Mouse (Mus musculus) liver, embryonic 12.5 days (tissue): ENCODE data around the gene Olfr1440. TPM values are rescaled to one million over a fixed set of nuclear protein-coding genes. Genes with fewer than 3 reads are reported as not detected.

Source experiments
- ATAC-seq: fragments of 200-750 bp; cut with Nextera tagmentation; 2 replicates; pipeline ENCODE4 v1.8.0; 2017; ENCODE audit warnings: moderate number of reproducible peaks, mild to moderate bottlenecking, moderate library complexity
- H3K27ac ChIP-seq: fragments of 300-500 bp; sonication (generic); 2 replicates; pipeline ENCODE4 v1.5.1; 2016; ENCODE audit warnings: mild to moderate bottlenecking
- H3K27me3 ChIP-seq: fragments of 300-500 bp; sonication (generic); replicated peaks from 2 replicates; pipeline ENCODE4 v1.6.1; 2016; ENCODE audit warnings: mild to moderate bottlenecking, moderate library complexity
- H3K36me3 ChIP-seq: fragments of 300-500 bp; sonication (generic); 2 replicates; pipeline ENCODE4 v1.6.1; 2016; ENCODE audit warnings: mild to moderate bottlenecking, moderate library complexity
- H3K4me1 ChIP-seq: fragments of 300-500 bp; sonication (generic); 2 replicates; pipeline ENCODE4 v1.6.1; 2016
- H3K4me2 ChIP-seq: fragments of 300-500 bp; sonication (generic); 2 replicates; pipeline ENCODE4 v1.6.1; 2016; ENCODE audit warnings: mild to moderate bottlenecking, moderate library complexity
- H3K4me3 ChIP-seq: fragments of 300-500 bp; sonication (generic); 2 replicates; pipeline ENCODE4 v1.5.1; 2016; ENCODE audit warnings: mild to moderate bottlenecking, moderate library complexity
- H3K9ac ChIP-seq: fragments of 300-500 bp; sonication (generic); 2 replicates; pipeline ENCODE4 v1.6.1; 2016; ENCODE audit warnings: mild to moderate bottlenecking, moderate library complexity
- H3K9me3 ChIP-seq: fragments of 300-500 bp; sonication (generic); replicated peaks from 2 replicates; pipeline ENCODE4 v1.6.1; 2016; ENCODE audit warnings: mild to moderate bottlenecking, moderate library complexity
- WGBS: fragments of 180-500 bp; shearing (Covaris S2); methylation state at CpG from one replicate; pipeline ENCODE4 v1.1.7; 2016; ENCODE audit not compliant: insufficient replicate concordance; 5-methylcytosine and 5-hydroxymethylcytosine counted together
- polyA plus RNA-seq: library from polyadenylated mRNA; unstranded; fragments of >200 nt; fragmentation: Nextera tagmentation; extraction: Ambion mirVana; gene quantifications from 2 replicates; pipeline ENCODE4 v1.2.1, GENCODE M21; 2016

The Olfr1440 gene
- not detected in 2 replicates for polyA plus RNA-seq

GRCm38 (mm10) chr19:12386979-12387378, at the start of gene Olfr1440:
Gene Olfr1440, plus strand, starts transcription at chr19:12387279.
- Histone ChIP-seq H3K27ac (no peak within 1 kb of the TSS), H3K4me2 (no peak within 1 kb of the TSS), H3K9me3 (no peaks in the 10 kb centered on the region), H3K27me3 (no peaks in the 10 kb centered on the region), H3K4me3 (no peak within 1 kb of the TSS), H3K4me1 (no peaks in the 10 kb centered on the region), H3K9ac (no peak within 1 kb of the TSS), H3K36me3 (no peaks in the 10 kb centered on the region)
- 69% methylated on average over 2 of the region's 2 CpGs for WGBS
- ATAC-seq, result no peak

GRCm38 (mm10) chr19:12373004-12373403, 14.1 kb upstream of the Olfr1440 start:
- H3K4me3 ChIP-seq, result no peak overlapping the region
- no peaks in the 10 kb centered on the region for H3K27me3 ChIP-seq
- no peaks in the 10 kb centered on the region for H3K4me1 ChIP-seq
- no peaks in the 10 kb centered on the region for H3K36me3 ChIP-seq
- no peak for ATAC-seq
- no peak overlapping the region for H3K9ac ChIP-seq
- 56% methylated on average over 3 of the region's 3 CpGs for WGBS
- no peaks in the 10 kb centered on the region for H3K9me3 ChIP-seq
- no peak overlapping the region for H3K4me2 ChIP-seq
- H3K27ac ChIP-seq, result no peak overlapping the region

- no peak for ATAC-seq
- Histone ChIP-seq H3K9ac (no peak overlapping the region), H3K4me3 (no peak overlapping the region), H3K9me3 (no peaks in the 10 kb centered on the region), H3K27me3 (no peaks in the 10 kb centered on the region), H3K4me2 (no peak overlapping the region), H3K4me1 (no peaks in the 10 kb centered on the region), H3K27ac (no peak overlapping the region), H3K36me3 (no peaks in the 10 kb centered on the region)
- 46% methylated on average over 2 of the region's 2 CpGs for WGBS
Measured at GRCm38 (mm10) chr19:12374465-12375025, 12.5 kb upstream of the Olfr1440 start.

GRCm38 (mm10) chr19:12413737-12414136, 26.7 kb downstream of the Olfr1440 start:
- H3K4me1 ChIP-seq, result no peaks in the 10 kb centered on the region
- H3K9me3 ChIP-seq, result no peaks in the 10 kb centered on the region
- H3K27ac ChIP-seq, result no peak overlapping the region
- no peaks in the 10 kb centered on the region for H3K27me3 ChIP-seq
- H3K9ac ChIP-seq, result no peak overlapping the region
- no peak overlapping the region for H3K4me3 ChIP-seq
- H3K36me3 ChIP-seq, result no peaks in the 10 kb centered on the region
- no peak overlapping the region for H3K4me2 ChIP-seq
- ATAC-seq, result no peak

GRCm38 (mm10) chr19:12417361-12417760, 30.3 kb downstream of the Olfr1440 start, which contains the start of gene Olfr1441:
Gene Olfr1441, plus strand, starts transcription at chr19:12417433.
- H3K27me3 ChIP-seq, result no peaks in the 10 kb centered on the region
- H3K4me3 ChIP-seq, result no peak within 1 kb of the TSS
- H3K4me1 ChIP-seq, result no peaks in the 10 kb centered on the region
- H3K9ac ChIP-seq, result no peak within 1 kb of the TSS
- ATAC-seq, result no peak
- no peaks in the 10 kb centered on the region for H3K36me3 ChIP-seq
- H3K4me2 ChIP-seq, result no peak within 1 kb of the TSS
- H3K9me3 ChIP-seq, result no peaks in the 10 kb centered on the region
- H3K27ac ChIP-seq, result no peak within 1 kb of the TSS

- no peak overlapping the region for H3K4me3 ChIP-seq
- no peaks in the 10 kb centered on the region for H3K36me3 ChIP-seq
- H3K4me2 ChIP-seq, result no peak overlapping the region
- no peak overlapping the region for H3K9ac ChIP-seq
- no peaks in the 10 kb centered on the region for H3K27me3 ChIP-seq
- no peak overlapping the region for H3K27ac ChIP-seq
- 52% methylated on average over 3 of the region's 3 CpGs for WGBS
- no peak for ATAC-seq
- no peaks in the 10 kb centered on the region for H3K9me3 ChIP-seq
- no peaks in the 10 kb centered on the region for H3K4me1 ChIP-seq
Measured at GRCm38 (mm10) chr19:12418312-12418711, 31.2 kb downstream of the Olfr1440 start.

GRCm38 (mm10) chr19:12420555-12420954, 33.5 kb downstream of the Olfr1440 start:
- no peaks in the 10 kb centered on the region for H3K36me3 ChIP-seq
- no peaks in the 10 kb centered on the region for H3K27me3 ChIP-seq
- H3K4me2 ChIP-seq, result no peak overlapping the region
- 60% methylated on average over 6 of the region's 6 CpGs for WGBS
- H3K4me3 ChIP-seq, result no peak overlapping the region
- no peak overlapping the region for H3K27ac ChIP-seq
- H3K9ac ChIP-seq, result no peak overlapping the region
- ATAC-seq, result no peak
- no peaks in the 10 kb centered on the region for H3K9me3 ChIP-seq
- no peaks in the 10 kb centered on the region for H3K4me1 ChIP-seq

GRCm38 (mm10) chr19:12421680-12422079, 34.6 kb downstream of the Olfr1440 start:
- WGBS, result 58% methylated on average over 1 of the region's 1 CpGs
- no peak overlapping the region for H3K27ac ChIP-seq
- H3K9me3 ChIP-seq, result no peaks in the 10 kb centered on the region
- H3K36me3 ChIP-seq, result no peaks in the 10 kb centered on the region
- no peak overlapping the region for H3K4me3 ChIP-seq
- no peaks in the 10 kb centered on the region for H3K27me3 ChIP-seq
- ATAC-seq, result no peak
- no peaks in the 10 kb centered on the region for H3K4me1 ChIP-seq
- no peak overlapping the region for H3K9ac ChIP-seq
- no peak overlapping the region for H3K4me2 ChIP-seq

GRCm38 (mm10) chr19:12427101-12427500, 40.0 kb downstream of the Olfr1440 start:
- H3K27ac ChIP-seq, result no peak overlapping the region
- H3K36me3 ChIP-seq, result no peaks in the 10 kb centered on the region
- no peak overlapping the region for H3K4me2 ChIP-seq
- ATAC-seq, result no peak
- no peak overlapping the region for H3K4me3 ChIP-seq
- H3K4me1 ChIP-seq, result no peaks in the 10 kb centered on the region
- 69% methylated on average over 5 of the region's 5 CpGs for WGBS
- H3K27me3 ChIP-seq, result no peaks in the 10 kb centered on the region
- no peaks in the 10 kb centered on the region for H3K9me3 ChIP-seq
- H3K9ac ChIP-seq, result no peak overlapping the region

GRCm38 (mm10) chr19:12427605-12428004, 40.5 kb downstream of the Olfr1440 start, which contains the start of gene Pfpl:
Gene Pfpl, plus strand, starts transcription at chr19:12427905.
- no peaks in the 10 kb centered on the region for H3K27me3 ChIP-seq
- H3K4me1 ChIP-seq, result no peaks in the 10 kb centered on the region
- H3K4me3 ChIP-seq, result no peak within 1 kb of the TSS
- no peak within 1 kb of the TSS for H3K4me2 ChIP-seq
- H3K9ac ChIP-seq, result no peak within 1 kb of the TSS
- WGBS, result 83% methylated on average over 6 of the region's 6 CpGs
- H3K27ac ChIP-seq, result no peak within 1 kb of the TSS
- no peak for ATAC-seq
- H3K36me3 ChIP-seq, result no peaks in the 10 kb centered on the region
- H3K9me3 ChIP-seq, result no peaks in the 10 kb centered on the region

GRCm38 (mm10) chr19:12433033-12433432, 46.0 kb downstream of the Olfr1440 start:
- Histone ChIP-seq H3K4me2 (no peak overlapping the region), H3K9me3 (no peaks in the 10 kb centered on the region), H3K4me1 (no peaks in the 10 kb centered on the region), H3K9ac (no peak overlapping the region), H3K27me3 (no peaks in the 10 kb centered on the region), H3K27ac (no peak overlapping the region), H3K36me3 (no peaks in the 10 kb centered on the region), H3K4me3 (no peak overlapping the region)
- no peak for ATAC-seq
- 0% methylated on average over 2 of the region's 2 CpGs for WGBS

GRCm38 (mm10) chr19:12435011-12435416, 47.9 kb downstream of the Olfr1440 start:
- Histone ChIP-seq H3K9me3 (no peaks in the 10 kb centered on the region), H3K27ac (no peak overlapping the region), H3K4me2 (no peak overlapping the region), H3K4me3 (no peak overlapping the region), H3K27me3 (no peaks in the 10 kb centered on the region), H3K9ac (no peak overlapping the region), H3K4me1 (no peaks in the 10 kb centered on the region), H3K36me3 (no peaks in the 10 kb centered on the region)
- ATAC-seq, result no peak
- 54% methylated on average over 4 of the region's 4 CpGs for WGBS
